Mouse (Mus musculus) 416B (cell line): ENCODE data around the gene Osgep.
"Not testable (repeated sequence)": the region's sequence is repeated elsewhere in the genome, so short reads cannot be mapped to it uniquely, and the experiment has no call there.

Experiments
- DNase-seq: peaks from one replicate; pipeline ENCODE4 v3.0.0; 2011; ENCODE audit warnings: low read depth

Gene Osgep

DNA sequence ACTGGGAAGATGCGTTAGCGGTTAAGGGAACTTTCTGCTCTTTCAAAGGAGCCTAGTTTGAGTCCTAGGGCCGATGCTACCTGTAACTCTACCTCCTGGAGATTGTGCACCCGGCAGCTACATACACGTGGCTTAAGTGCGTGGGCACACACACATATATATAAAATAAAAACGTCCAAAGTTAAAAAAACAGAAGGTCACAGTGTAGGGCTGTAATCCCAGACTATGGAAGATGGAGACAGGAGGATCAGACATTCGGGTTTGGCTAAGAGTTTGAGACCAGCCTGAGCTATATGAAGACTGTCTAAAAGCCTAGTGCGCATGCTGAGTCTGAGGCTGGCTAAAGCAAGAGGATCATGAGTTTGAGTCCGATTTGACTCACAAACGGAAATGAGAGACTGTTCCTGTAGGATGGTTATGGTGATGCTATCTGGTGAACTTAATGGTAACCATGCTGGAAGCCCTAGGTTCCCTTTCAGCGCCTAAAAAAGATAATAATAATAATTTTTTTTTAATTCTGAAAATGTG lies 6.9 kb upstream of the Osgep start:
- peak; percentile 77 for DNase-seq

DNA sequence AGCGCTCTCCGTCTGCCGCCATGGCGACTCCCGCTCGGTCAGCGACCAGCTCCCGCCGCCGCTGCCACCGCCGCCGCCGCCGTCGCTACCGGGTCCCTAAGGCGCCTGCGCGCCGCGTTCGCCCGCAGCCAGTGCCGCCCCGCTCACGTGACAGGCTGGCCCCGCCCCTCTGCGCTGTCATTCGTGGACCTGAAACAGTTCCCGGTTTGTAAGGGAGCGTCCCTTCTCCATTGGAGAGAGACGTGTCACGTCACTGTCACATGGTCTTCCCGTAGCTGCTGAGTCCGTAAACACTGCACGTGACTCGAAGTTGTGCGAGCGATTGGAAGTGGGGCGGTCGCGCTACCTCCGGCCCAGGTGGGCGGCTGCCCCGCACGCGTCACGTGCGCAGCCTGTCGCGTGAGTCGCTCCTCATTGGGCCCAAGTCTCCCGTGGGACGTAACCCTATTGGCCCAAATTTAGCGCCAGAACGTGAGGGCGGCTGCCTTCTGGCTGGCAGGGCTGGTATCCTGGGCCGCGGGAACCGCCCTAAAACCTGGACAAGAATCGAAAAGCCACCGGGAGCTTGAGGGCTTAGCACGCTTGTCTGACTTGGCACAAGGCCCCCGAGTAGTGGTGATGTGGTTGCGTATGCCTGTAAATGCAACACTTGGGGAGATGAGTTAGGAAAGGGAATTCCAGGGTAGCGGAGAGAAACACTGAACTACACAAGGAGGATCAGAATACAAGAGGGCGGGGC lies 6.2 kb upstream of the Osgep start, which contains the start of the genes Pip4p1 and Pnp:
Gene Pip4p1, minus strand, starts transcription at position 103 of the 739 bp plus-strand sequence.
Gene Pnp, plus strand, starts transcription at position 329 of the 739 bp plus-strand sequence.
- peak; percentile 100 for DNase-seq

DNA sequence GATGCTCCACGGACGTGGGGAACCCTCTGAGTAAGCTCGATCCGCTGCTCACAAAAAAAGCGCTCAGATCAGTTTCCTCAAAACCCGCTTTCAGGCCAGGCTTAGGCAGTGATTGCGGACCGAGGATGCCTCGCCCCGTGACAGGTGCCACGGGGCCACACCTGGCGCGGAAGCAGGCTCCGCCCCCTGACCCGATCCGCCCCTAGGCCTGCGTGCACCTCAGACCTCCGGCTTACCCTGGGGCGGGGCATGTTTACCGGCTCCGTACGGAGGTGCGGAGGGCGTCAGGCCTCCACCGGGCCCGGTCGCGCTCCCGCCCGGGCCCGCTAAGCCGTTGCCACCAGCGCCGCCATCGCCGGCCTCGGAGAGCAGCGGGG lies 5.7 kb upstream of the Osgep start:
- peak; percentile 16 for DNase-seq

DNA sequence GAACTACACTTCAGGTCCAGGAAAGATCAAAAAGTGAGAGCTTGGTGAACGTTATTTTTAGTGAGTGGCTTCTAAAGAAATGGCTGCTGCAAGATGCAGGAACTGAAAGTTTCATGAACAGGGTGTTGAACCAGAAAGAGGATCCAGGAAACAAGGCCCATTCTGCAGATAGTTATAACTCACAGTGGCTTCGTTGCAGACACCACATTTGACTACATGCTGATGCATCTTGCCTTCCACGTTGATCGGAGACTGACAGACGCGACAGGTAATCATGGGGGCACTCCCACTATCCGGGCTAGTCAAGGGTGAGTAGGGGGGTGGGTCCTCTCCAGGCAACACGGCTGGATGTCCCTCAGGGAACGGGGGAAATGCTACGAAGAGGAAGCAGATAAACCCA lies 5.3 kb upstream of the Osgep start:
- peak; percentile 20 for DNase-seq

DNA sequence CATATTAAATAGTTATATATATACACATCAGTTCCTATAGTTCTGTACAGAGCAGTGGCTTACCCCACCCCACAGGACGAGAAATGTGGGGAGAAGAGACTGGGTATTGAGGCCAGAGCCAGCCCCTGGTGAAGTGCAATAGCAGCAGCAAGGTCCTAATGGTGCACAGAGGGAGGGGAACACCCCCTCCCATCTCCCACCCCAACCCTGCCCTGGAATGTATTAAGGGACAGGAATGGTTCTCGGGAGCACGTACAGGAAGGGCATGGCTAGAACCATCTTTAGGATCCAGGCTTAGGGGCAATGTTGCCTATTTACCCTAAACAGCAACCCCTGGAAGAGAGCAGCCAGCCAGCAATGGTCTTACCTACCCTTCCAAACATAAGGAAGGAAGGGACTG lies 2.7 kb upstream of the Osgep start:
- DNase-seq: no peak

DNA sequence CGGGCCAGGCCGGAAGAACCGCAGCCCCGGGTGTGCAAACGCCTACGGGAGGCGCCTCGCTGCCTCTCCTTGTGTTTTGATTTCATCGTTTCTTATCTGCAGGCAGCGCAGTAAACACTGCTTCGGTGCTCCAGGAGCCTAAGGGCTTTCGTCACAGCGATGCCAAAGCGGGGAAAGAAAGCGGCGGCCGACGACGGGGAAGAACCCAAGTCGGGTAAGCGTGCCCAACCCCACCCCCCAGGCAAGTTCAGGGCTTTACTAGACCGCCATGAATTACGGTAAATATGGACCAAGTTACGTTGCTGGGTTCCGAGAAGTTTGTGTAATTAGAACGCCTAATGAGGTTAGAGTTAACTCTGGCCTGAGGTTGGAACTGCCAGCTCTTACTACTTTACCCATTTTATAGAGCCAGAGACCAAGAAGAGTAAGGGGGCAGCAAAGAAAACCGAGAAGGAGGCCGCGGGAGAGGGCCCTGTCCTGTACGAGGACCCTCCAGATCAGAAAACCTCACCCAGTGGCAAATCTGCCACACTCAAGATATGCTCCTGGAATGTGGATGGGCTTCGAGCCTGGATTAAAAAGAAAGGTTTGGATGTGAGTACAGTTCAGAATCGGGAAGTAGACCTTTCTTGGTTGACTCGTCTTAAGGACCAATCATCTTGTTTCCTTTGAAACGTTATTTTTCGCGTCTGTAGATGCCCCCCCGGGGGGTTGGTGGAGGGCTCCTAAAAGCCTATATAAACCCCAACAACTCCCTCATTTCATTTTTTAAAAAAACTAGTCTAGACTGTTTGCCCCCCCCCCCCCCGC lies 623 bp upstream of the Osgep start:
- peak; percentile 54 for DNase-seq

DNA sequence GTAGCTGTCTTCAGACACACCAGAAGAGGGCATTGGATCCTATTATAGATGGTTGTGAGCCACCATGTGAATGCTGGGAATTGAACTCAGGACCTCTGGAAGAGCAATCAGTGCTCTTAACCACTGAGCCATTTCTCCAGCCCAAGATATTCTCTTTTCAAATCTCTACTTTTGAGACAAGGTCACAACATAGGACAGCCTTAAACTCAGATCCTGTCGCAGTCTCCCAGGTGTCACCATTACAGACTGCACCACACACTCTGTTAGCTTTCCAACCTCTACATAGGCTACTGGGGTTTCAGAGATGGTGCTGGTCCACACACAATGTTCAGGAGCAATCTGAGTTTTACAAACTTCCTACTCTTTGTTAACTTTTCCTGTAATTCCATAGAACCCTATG lies 1.3 kb downstream of the Osgep start:
- peak; percentile 28 for DNase-seq

DNA sequence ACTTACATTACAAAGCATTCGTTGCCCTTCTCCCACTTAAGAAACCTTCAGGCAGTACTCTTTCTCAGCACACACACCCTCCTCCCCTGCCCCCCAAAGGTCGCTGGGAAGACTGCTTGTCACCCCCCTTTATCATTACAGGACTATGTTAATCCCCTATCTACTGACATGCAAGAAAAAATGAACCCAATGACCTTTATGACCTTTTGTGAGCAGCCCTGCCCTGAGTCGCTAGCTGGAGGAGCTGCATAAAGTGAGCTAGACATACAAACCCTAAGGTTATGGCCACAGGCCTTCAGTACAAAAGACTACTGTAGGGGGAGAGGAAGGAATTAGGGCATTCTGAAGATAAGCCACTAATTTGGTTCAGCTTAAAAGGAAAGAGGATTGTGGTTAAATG lies 13.3 kb downstream of the Osgep start:
- DNase-seq: no peak

DNA sequence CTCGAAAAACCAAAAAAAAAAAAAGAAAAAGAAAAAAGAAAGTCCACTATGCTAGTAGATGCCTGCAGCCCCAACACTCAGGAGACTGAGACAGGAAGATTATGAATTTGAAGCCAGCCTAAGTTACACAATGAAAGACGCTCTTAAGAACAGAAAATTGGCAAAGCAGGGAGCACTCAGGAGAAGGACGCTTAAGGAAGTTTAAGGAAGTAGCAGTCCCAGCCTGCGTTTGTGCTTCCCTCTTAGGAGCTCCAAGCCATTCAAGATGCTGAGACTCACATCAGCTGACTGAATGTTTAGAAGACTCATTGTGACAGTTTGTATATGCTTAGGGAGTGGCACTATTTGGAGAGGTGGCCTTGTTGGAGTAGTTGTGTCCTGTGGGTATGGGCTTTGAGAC lies 16.6 kb downstream of the Osgep start:
- DNase-seq: no peak

DNA sequence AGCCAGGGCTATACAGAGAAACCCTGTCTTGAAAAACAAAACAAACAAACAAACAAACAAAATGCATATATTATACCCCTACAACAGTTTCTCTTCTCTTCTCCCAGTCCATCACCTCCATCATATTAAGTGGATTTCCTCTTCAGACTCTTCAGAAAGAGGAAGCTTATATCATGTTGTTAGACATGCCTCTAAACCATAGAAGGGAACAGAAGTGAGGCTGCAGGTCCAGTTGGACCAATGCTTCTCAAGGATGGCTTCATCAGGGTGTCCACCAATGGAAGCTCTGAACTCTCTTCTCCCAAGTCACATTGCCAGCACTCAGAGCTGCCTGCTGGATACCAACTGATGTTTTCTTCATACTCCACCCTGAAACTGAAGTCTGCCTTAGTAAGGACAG lies 19.4 kb downstream of the Osgep start:
- not testable (repeated sequence) for DNase-seq

DNA sequence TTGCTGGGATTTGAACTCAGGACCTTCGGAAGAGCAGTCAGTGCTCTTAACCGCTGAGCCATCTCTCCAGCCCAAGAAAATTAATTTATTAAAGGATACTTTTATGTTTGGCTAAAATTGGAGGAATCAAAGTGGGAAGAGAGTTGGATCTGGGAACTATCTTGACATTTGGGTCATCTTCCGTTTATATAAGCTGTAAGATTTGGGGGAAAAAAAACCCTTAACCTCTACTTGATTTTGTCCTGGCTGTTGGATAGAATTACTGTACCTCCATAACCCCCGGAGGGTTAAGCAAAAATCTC lies 19.9 kb downstream of the Osgep start:
- no peak for DNase-seq

DNA sequence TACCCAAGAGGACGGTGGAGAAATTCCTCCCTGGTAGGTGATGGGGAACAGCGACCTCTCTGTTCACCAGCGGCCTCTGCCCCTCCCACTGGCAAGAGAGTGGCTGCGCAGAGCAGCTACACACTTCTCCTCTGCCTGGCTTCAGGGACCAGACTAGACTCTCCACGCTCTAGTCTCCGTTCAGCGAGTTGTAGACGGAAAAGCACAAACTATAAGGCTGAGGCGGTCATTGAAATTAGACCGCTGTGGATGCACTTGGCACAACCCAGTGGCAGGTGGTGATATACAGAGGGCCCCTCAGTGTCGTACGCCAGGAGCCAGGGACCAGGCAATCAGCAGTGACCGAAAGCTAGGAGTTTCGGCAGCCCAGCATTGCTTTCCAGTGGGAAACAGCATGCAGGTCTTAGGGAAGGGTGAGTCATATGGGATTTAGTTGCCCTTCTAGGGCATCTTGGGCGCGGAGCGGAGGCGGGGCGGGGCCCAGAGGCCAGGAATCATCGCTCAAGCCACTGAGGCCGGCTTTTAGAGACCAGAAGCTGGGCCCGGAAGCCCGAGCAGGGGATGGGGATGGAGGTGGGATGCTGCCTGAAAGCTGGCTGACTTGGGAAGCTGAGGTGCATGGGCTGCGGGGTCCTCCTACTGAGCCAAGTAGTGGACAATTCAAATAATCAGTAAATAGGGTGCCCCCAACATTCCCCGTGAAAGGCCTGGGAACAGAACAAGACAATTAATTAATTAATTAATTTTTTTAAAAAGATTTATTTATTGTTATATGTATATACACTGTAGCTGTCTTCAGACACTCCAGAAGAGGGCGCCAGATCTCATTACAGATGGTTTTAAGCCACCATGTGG lies 20.5 kb downstream of the Osgep start:
- DNase-seq: no peak

DNA sequence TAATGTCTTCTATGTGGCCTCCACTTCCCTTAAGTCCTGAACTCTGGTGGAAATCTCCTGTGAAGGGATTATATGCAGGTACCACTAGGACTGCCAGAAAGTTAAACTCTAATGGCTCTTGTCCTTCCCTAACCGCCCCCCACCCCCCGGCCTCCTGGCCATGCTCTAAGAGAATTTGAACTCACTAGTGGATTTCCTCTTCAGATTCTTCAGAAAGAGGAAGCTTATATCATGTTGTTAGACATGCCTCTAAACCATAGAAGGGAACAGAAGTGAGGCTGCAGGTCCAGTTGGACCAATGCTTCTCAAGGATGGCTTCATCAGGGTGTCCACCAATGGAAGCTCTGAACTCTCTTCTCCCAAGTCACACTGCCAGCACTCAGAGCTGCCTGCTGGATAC lies 26.7 kb downstream of the Osgep start:
- DNase-seq: not testable (repeated sequence)

DNA sequence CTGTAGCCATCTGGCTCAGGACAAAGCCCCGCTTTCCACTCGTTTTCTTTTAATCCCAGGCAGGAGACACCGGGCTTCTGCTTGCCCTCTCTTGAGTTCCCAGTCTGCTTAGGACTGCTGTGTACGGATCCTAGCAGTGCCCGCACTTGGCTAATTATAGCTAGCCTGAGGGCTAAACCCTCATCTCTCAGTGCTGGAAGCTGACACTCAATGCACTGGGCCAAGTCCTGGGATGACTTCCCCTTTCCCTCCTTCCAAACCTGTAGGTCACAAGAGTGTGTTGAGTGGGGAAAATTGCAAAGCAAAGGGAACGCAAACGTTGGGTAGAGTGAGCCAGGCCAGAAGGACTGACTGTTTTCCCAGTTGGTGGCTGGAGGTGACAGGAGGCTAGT lies 27.3 kb downstream of the Osgep start, which contains the start of gene Klhl33:
Gene Klhl33, minus strand, starts transcription at position 134 of the 392 bp plus-strand sequence.
- DNase-seq: no peak

DNA sequence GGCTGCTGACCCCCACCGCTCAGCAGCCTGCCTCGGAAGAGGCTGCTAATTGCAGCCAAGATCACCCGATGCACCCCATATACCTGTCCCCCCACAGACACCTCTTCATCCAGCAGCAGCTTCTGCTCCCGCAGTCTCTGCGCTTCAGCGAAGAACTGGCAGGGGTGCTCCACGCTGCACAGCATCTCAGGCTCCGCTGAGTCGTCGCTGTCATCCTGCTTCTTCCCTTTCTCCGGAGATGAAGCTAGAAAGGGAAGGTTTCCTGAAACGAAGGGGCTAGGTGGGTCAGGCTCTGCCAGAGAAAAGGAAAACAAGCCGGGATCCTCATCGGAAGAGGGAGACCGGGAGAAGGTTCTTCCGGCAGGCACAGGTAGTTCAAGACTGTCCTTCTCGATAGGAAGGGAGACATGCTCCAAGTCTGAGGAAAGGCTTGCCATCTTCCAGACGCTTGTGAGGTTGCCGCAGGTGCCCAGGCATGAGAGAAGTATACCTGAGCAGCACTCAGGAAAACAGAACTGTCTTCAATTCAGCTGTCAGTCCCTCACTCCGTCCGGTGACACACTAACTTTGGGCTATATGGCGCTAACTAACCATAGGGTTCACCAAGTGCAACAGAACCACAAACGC lies 27.8 kb downstream of the Osgep start:
- DNase-seq: no peak

DNA sequence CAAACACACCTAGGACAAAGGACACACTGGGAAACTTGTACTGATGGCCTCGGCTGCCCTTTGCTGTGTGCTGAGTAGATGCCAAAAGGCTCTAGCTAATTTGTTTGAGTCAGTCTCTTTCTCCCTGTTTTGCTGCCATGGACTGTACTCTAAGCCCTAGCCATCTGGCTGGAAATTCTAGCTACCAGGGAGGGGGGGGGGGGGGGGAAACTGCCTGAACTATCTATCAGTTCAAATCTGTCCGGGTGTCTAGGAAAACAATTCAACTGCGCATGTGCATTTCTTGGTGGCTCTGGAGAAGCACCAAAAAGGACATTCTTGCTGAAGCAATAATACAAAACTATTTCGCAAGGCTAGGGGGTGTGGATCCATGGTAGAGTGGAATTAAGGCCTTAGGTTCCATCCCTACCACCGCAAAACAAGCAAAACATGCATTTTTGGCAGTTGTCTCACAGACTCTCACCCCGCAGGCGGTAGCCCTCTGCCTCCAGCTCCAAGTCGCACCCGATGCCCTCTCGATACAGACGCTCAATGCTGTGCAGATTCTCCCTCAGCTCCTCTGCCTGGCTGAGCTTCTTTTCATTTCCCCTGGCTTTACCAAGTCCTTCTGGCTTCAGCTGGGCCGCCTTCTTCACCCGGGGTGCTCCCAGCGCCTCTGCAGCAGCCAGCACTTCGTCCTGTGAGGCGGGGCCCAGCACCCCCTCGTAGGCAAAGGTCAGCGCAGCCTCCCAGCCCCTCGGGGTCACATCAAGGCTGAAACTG lies 28.5 kb downstream of the Osgep start:
- peak; percentile 56 for DNase-seq

DNA sequence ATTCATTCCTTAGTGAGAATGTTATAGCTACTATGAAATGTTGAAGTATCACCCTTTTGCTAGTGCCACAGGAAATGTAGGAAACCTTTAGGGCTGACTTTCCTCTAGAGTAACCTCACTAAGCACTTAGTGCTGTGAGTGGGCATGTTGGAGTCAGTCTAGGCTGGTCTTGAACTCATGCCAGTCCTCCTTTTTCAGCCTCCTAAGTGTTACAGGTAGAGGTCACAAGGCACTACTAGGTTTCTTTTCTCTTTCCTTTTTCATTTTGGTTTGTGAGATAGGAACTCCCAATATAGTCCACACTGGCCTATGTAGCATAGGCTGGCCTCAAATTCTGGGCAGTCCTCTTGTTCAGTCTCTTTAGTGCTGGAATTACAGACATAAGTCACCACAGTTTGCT lies 29.3 kb downstream of the Osgep start:
- no peak for DNase-seq

DNA sequence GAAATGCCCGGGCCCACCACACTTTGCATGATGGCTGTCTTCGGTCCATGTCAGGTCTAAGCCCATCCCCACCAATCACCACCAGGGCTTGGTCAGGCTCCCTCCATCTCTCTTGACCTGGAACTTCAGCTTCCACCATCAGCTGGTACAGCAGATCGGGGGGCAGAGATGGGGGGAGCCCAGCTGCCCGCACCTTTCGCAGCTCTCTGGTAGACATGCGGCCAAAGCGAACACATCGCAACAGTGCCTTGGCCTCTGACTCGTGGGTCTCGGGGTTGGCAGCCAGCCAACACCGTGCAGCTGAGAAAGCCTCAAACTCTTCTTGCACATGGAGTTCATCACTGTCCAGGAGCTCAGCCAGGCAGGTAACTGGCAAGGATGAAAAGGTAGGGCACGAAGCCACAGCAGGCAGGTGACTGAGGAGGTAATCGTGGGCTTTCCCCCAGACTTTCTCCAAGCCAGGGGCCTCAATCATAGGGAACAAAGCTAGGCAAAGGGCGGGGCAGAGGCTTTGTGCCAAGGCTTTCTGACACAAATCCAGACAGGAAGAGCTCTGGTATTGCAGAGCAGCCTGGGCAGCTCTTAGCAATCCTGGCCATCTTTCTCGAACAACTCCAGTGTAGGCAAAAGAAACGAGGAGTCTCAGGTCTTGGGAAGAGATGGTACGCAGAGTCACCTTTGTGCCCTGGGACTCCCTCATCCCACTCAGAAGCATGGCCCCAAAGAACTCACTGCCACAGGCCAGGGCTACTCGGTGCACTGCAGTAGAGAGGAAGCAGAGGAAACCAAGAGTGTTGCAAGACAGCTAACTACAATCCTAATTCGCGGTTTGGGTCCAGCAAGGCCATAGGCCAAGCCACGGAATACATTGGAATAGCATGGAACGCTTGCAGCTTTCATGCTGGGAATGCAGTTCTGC lies 31.9 kb downstream of the Osgep start:
- peak; percentile 57 for DNase-seq

DNA sequence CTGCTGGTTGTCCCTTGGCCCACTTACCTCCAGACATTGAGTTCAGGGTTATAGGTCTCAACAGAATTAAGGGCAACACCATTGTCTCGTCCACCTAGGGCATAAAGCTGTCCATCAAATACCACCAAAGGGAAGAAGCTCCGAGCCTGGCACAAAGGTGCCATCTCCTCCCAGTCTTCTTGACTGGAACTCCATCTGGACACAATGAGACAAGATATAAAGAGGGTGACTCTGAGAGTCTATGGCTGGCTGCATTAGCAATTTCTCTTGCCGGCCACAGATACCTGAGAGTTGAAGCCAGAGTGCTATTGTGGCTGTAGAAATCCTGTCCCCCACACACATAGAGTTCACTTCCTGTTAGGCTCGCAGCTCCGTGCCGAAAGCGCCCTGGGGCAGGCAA lies 32.6 kb downstream of the Osgep start:
- no peak for DNase-seq

DNA sequence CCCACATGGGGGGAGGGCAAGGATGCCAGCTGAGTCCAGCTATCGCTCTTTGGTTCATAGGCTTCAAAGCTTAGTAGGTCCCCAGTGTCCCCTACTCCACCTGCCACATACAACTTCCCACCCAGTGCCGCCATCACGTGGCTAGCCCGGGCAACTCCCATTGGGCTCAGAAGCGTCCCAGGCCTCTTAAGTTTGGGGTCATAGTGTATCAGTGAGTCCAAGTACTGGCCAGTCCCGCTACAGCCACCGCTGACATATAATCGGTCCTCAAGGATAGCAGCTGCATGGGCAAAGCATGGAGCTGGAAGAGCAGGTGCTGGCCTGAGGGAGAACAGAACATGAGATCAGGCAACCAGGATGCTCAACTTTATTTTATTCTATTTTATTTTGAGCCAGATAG lies 33.1 kb downstream of the Osgep start:
- DNase-seq: no peak
